Mouse (Mus musculus): ENCODE data around the gene Tmigd3. TPM values are rescaled to one million over a fixed set of nuclear protein-coding genes. Genes with fewer than 3 reads are reported as not detected.

Gene Tmigd3
- total and polyA plus RNA-seq, 3 experiments = 0.27 to 0.36 TPM; not detected in 1

GRCm38 (mm10) chr3:105913839-105914681 lies 43.4 kb downstream of the Tmigd3 start (continued):
- TF ChIP-seq POLR2AphosphoS5 (IDR thresholded peaks at IDR 0.05; ENCODE audit: borderline replicate concordance, low read depth, low read length) = no peak
- TF ChIP-seq HCFC1 (IDR thresholded peaks at IDR 0.05; ENCODE audit: low read depth, low read length) = 0 out of 2 replicates have a peak, but pooled peaks have one; percentile 35
- peak; percentile 100 for TF ChIP-seq BHLHE40 (IDR thresholded peaks at IDR 0.05; ENCODE audit: borderline replicate concordance, low read depth, low read length)
- peak; percentile 9; the same call in 1 of the 2 replicates for TF ChIP-seq CHD2 (IDR thresholded peaks at IDR 0.05; ENCODE audit: low read length)
- peak; percentile 84 for TF ChIP-seq MXI1 (IDR thresholded peaks at IDR 0.05; ENCODE audit: low read depth, low read length)
- no peak for TF ChIP-seq CTCF (IDR thresholded peaks at IDR 0.05 in 2 of 3, conservative IDR thresholded peaks at IDR 0.05 in 1 of 3; ENCODE audit: control insufficient read depth in 1 of 3, insufficient read depth in 1 of 3, low read depth in 2 of 3, low read length in 3 of 3, poor library complexity in 1 of 3, severe bottlenecking in 1 of 3)
- no peak for TF ChIP-seq POLR2AphosphoS2 (IDR thresholded peaks at IDR 0.05; ENCODE audit: low read length)
- TF ChIP-seq MEF2A (IDR thresholded peaks at IDR 0.05; ENCODE audit: extremely low read depth, insufficient replicate concordance, low read depth, low read length, poor library complexity, severe bottlenecking) = peak; percentile 83; the same call in 1 of the 2 replicates
- TF ChIP-seq MYB (IDR thresholded peaks at IDR 0.05; ENCODE audit: low read depth, low read length) = peak; percentile 44; the same call in 1 of the 2 replicates

GRCm38 (mm10) chr3:105915281-105915680 lies 44.6 kb downstream of the Tmigd3 start:
- no peak overlapping the region for H3K4me3 ChIP-seq (ENCODE audit: control insufficient read depth in 1 of 2, insufficient read depth in 1 of 2, low read depth in 2 of 2, low read length in 2 of 2)
- peaks cover 0 to 66% of the 10 kb centered on the region in 2 experiments; a peak in 2 of 4 replicates for H3K36me3 ChIP-seq (ENCODE audit: control insufficient read depth in 1 of 2, insufficient read depth in 2 of 2, low read length in 2 of 2)
- no peak for DNase-seq (ENCODE audit: low read depth, low spot score)
- no peaks in the 10 kb centered on the region for H3K9me3 ChIP-seq (replicated peaks; ENCODE audit: insufficient read depth, low read length)
- H3K27me3 ChIP-seq (ENCODE audit: control insufficient read depth in 1 of 2, insufficient read depth in 2 of 2, low read length in 2 of 2) = no peaks in the 10 kb centered on the region
- H3K79me2 ChIP-seq (ENCODE audit: control insufficient read depth, insufficient read depth, low read length, poor library complexity) = no peaks in the 10 kb centered on the region
- no peak overlapping the region for H3K9ac ChIP-seq (ENCODE audit: control insufficient read depth, low read depth, low read length, poor library complexity, severe bottlenecking)
- TF ChIP-seq RAD21 (IDR thresholded peaks at IDR 0.05; ENCODE audit: low read depth, low read length) (no peak), ELF1 (IDR thresholded peaks at IDR 0.05; ENCODE audit: low read depth, low read length) (0 out of 2 replicates have a peak, but pooled peaks have one; percentile 25), GATA1 (IDR thresholded peaks at IDR 0.05; ENCODE audit: low read depth, low read length) (peak; percentile 62), GABPA (IDR thresholded peaks at IDR 0.05; ENCODE audit: low read depth, low read length) (no peak), SIN3A (IDR thresholded peaks at IDR 0.05; ENCODE audit: low read length) (0 out of 2 replicates have a peak, but pooled peaks have one; percentile 29), ETS1 (IDR thresholded peaks at IDR 0.05; ENCODE audit: low read depth, low read length) (0 out of 2 replicates have a peak, but pooled peaks have one; percentile 26), RCOR1 (IDR thresholded peaks at IDR 0.05; ENCODE audit: low read depth, low read length) (peak; percentile 41; the same call in 1 of the 2 replicates), BHLHE40 (IDR thresholded peaks at IDR 0.05; ENCODE audit: borderline replicate concordance, low read depth, low read length) (peak; percentile 27; the same call in 1 of the 2 replicates), EP300 (IDR thresholded peaks at IDR 0.05; ENCODE audit: low read depth in 1 of 2, low read length in 2 of 2) (peak; percentile 54 to 64; a peak in 3 of 4 replicates)
- H3K27ac ChIP-seq (ENCODE audit: control insufficient read depth, low read depth, low read length) = peak overlapping the region; percentile 44
- peaks cover 40 to 64% of the 10 kb centered on the region in 2 experiments for H3K4me1 ChIP-seq (ENCODE audit: control insufficient read depth in 1 of 2, insufficient read depth in 2 of 2, low read length in 2 of 2)
